Mouse (Mus musculus) liver, embryonic 18 days (tissue): ENCODE results near the gene Slitrk3. TPM values are rescaled to one million over a fixed set of nuclear protein-coding genes. Genes with fewer than 3 reads are reported as not detected.

ENCODE experiments used
- polyA plus RNA-seq: library from polyadenylated mRNA; depleted of rRNA; stranded (reverse); fragments of >200 nt; gene quantifications from 2 replicates; pipeline ENCODE4 v1.2.3, GENCODE M21; 2012; rRNA removed

Slitrk3 gene
- not detected in 2 replicates for polyA plus RNA-seq

DNA sequence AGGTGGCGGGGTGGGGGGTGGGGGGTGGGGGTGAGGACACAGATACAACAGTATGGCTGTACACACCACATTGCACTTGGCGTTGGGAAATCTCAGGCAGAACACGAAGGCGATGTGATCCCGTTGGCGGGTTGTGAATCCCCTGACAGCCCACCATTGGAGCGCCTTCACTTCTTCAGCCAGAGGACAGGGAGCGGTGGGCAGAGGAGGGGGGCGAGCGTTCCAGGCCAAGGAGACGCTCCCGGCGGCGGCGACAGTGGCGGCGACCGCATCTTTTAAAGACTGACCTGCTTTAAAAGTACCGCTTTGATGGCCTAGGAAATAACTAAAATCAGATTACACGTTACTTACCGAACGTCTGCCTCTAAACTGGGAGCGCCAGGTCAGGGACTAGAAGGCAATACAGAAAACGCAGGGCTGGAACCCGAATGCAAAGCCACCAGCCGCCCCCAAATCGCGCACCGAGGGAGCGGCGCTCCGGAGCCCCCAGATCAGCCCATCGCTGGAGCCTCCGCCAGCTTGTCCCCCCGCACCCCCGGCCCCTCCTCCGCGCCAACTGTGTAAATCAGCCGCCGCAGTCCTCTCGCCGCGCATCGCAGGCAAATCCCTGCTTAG lies at the start of gene Slitrk3:
Slitrk3 (minus strand) TSS at position 607 of the 615 bp plus-strand sequence.

Other genes with a start within 250 kb of the Slitrk3 start
- gene Sis, start 89.9 kb downstream of the Slitrk3 start, polyA plus RNA-seq, result not detected in 2 replicates